Mouse (Mus musculus) hindbrain, embryonic 10.5 days (tissue): ENCODE data around the gene Ankrd36. TPM values are rescaled to one million over a fixed set of nuclear protein-coding genes. Genes with fewer than 3 reads are reported as not detected.

Source experiments
- DNase-seq: peaks from one replicate; pipeline ENCODE4 v3.0.0-alpha.2; 2017; ENCODE audit warnings: low spot score
- H3K27ac ChIP-seq: fragments of 300-500 bp; sonication (generic); 2 replicates; pipeline ENCODE4 v1.5.1; 2016; ENCODE audit warnings: mild to moderate bottlenecking, moderate library complexity
- H3K27me3 ChIP-seq: fragments of 300-500 bp; sonication (generic); 2 replicates; pipeline ENCODE4 v1.6.1; 2016; ENCODE audit warnings: mild to moderate bottlenecking; ENCODE audit not compliant: poor library complexity, insufficient read depth, severe bottlenecking
- H3K36me3 ChIP-seq: fragments of 300-500 bp; sonication (generic); 2 replicates; pipeline ENCODE4 v1.6.1; 2016; ENCODE audit warnings: mild to moderate bottlenecking, moderate library complexity
- H3K4me1 ChIP-seq: fragments of 300-500 bp; sonication (generic); replicated peaks from 2 replicates; pipeline ENCODE4 v1.6.1; 2016; ENCODE audit warnings: mild to moderate bottlenecking
- H3K4me3 ChIP-seq: fragments of 300-500 bp; sonication (generic); 2 replicates; pipeline ENCODE4 v1.5.1; 2016; ENCODE audit warnings: mild to moderate bottlenecking, moderate library complexity
- H3K9me3 ChIP-seq: fragments of 300-500 bp; sonication (generic); 2 replicates; pipeline ENCODE4 v1.6.1; 2016; ENCODE audit warnings: mild to moderate bottlenecking, moderate library complexity
- WGBS: fragments of 180-500 bp; shearing (Covaris S2); methylation state at CpG from one replicate; pipeline ENCODE4 v1.1.7; 2016; 5-methylcytosine and 5-hydroxymethylcytosine counted together
- polyA plus RNA-seq: library from polyadenylated mRNA; unstranded; fragments of >200 nt; fragmentation: Nextera tagmentation; extraction: Ambion mirVana; gene quantifications from 2 replicates; pipeline ENCODE4 v1.2.1, GENCODE M21; 2016

The Ankrd36 gene
- polyA plus RNA-seq, 1 experiment from 2014 or later, result not detected

DNA sequence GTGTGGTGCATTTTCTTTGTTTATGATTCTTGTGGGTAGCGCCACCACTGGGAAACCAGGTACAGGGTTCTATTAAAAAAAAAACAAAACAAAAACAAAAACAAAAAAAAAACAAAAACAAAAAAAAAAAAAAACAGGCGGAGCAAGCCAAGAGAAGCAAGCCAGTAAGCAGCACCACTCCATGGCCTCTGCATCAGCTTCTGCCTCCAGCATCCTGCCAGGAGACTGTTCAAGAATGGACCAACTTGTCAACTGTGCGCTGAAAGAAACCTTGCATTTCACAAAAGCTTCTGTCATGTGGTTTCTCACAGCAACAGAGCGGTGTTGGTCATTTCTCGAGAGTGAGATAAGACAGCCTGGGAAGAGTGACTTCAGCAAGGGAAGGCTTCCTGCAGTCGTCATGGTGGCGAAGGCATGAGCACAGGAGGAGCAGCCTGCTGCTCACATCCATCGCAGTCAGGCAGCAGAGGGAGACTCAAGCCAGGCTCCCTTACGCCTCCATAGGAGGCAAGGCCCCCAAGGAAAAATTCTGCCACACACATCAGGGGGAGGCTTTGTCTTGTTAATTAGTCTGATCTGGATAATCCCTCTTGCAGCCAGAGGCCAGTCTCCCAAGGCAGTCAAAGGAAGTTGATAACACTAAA lies 6.7 kb upstream of the Ankrd36 start:
- H3K9me3 ChIP-seq, result no peaks in the 10 kb centered on the region
- no peak overlapping the region for H3K4me3 ChIP-seq
- WGBS, result 28% methylated on average over 9 of the region's 9 CpGs
- H3K27ac ChIP-seq, result no peak overlapping the region
- DNase-seq, result peak; percentile 15
- peaks cover 14% of the 10 kb centered on the region for H3K4me1 ChIP-seq
- H3K27me3 ChIP-seq, result no peaks in the 10 kb centered on the region
- H3K36me3 ChIP-seq, result no peaks in the 10 kb centered on the region

GRCm38 (mm10) chr11:5563898-5564297 lies 5.6 kb upstream of the Ankrd36 start:
- Histone ChIP-seq H3K4me3 (no peak overlapping the region), H3K36me3 (no peaks in the 10 kb centered on the region), H3K27me3 (no peaks in the 10 kb centered on the region), H3K27ac (no peak overlapping the region; the same call in 1 of the 2 replicates), H3K9me3 (no peaks in the 10 kb centered on the region), H3K4me1 (peaks cover 14% of the 10 kb centered on the region)
- no peak for DNase-seq
- WGBS, result 67% methylated on average over 6 of the region's 6 CpGs

DNA sequence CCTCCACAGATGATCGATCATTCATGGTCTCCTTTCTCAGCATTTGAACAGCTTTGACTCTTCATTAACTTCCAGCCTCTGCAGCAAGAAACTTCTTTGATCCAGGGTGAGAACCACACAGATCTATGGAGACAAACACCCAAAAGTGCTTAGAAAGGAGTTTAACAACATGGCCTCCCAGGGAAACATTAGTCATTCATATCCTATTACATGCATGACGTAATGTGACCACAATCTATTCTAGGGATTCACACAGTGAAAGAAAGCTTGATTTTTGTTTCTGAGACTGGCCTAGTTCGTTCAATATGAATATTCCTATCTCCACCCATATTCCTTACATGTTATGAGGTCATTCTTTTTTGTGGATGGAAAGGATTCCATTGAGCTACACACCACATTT lies 3.9 kb upstream of the Ankrd36 start:
- no peak for DNase-seq
- 87% methylated on average over 3 of the region's 3 CpGs for WGBS

DNA sequence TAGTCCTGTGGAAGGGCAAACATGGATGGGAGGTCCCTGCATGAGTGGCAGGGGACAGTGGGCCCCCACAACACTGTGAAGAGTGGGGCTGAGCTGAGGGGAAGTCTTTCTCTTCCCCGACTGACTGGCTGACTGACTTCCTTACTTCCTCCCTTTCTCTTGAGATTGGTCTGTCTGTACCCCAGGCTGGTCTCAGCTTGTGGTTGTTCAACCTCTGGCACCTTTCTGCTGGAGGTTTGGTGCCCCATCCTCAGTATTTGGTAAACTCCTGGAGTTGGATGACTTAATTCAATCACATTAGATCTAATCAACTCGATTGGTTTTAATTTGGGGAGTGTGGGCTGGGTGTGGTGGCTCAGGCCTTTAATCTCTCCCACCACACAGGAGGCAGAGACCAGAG lies 3.0 kb upstream of the Ankrd36 start:
- Histone ChIP-seq H3K27me3 (no peaks in the 10 kb centered on the region), H3K36me3 (no peaks in the 10 kb centered on the region), H3K4me1 (peaks cover 11% of the 10 kb centered on the region), H3K27ac (no peak overlapping the region), H3K4me3 (no peak overlapping the region), H3K9me3 (no peaks in the 10 kb centered on the region)
- WGBS, result 78% methylated on average over 2 of the region's 2 CpGs
- DNase-seq, result no peak

More for the DNA sequence above, 3.9 kb upstream of the Ankrd36 start:
- Histone ChIP-seq H3K4me1 (peaks cover 14% of the 10 kb centered on the region), H3K27me3 (no peaks in the 10 kb centered on the region), H3K27ac (no peak overlapping the region), H3K36me3 (no peaks in the 10 kb centered on the region), H3K9me3 (no peaks in the 10 kb centered on the region), H3K4me3 (no peak overlapping the region)

DNA sequence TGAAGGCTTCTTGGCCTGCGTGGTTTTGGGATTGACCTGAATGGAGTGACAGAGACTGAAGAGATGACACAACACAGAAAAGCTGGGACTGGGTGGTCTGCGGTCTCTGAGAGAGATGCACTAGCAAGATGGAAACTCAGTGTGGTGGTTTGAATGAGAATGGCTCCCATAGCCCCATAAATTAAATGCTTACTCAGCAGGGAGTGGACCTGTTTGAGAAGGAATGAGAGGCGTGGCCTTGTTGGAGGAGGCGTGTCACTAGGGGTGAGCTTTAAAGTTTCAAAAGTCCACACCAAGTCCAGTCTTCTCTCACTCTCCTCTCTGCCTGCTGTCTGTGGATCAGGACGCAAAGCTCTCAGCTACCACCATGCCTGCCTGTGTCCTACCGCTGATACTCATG lies 1.8 kb upstream of the Ankrd36 start:
- H3K4me1 ChIP-seq, result peaks cover 10% of the 10 kb centered on the region
- no peaks in the 10 kb centered on the region for H3K27me3 ChIP-seq
- DNase-seq, result no peak
- H3K4me3 ChIP-seq, result no peak overlapping the region
- H3K9me3 ChIP-seq, result no peaks in the 10 kb centered on the region
- H3K36me3 ChIP-seq, result no peaks in the 10 kb centered on the region
- no peak overlapping the region for H3K27ac ChIP-seq
- 96% methylated on average over 6 of the region's 6 CpGs for WGBS

- Histone ChIP-seq H3K4me1 (peaks cover 6% of the 10 kb centered on the region), H3K4me3 (no peak overlapping the region), H3K27me3 (no peaks in the 10 kb centered on the region), H3K36me3 (no peaks in the 10 kb centered on the region), H3K27ac (no peak overlapping the region), H3K9me3 (no peaks in the 10 kb centered on the region)
- WGBS, result 91% methylated on average over 5 of the region's 5 CpGs
- no peak for DNase-seq
Measured at GRCm38 (mm10) chr11:5568082-5568481, 1.4 kb upstream of the Ankrd36 start.

DNA sequence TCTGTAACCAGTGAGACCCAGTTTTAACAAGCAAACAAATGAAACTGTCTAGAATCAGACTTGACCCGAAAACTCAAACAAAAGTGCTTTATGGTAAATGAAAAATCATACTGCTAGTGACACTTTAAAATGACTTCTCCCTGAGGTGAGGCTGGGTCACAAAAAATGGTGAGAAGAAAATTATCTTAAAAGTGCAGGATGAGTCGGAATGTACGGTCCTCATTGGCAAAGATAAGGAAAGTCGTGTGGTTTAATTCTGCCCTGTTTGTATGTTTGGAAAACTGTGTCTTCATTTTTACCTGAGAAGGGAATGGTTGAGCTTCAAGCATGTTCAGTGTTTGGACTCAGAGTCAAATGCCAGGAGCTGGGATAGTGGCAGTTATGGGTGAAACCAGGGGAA lies 2.4 kb downstream of the Ankrd36 start:
- H3K27ac ChIP-seq, result no peak overlapping the region
- H3K9me3 ChIP-seq, result no peaks in the 10 kb centered on the region
- no peaks in the 10 kb centered on the region for H3K27me3 ChIP-seq
- 91% methylated on average over 4 of the region's 4 CpGs for WGBS
- DNase-seq, result no peak
- no peaks in the 10 kb centered on the region; the same call in 1 of the 2 replicates for H3K4me1 ChIP-seq
- no peak overlapping the region for H3K4me3 ChIP-seq
- H3K36me3 ChIP-seq, result no peaks in the 10 kb centered on the region

GRCm38 (mm10) chr11:5573821-5574220 lies 4.3 kb downstream of the Ankrd36 start:
- Histone ChIP-seq H3K4me1 (peaks cover 8% of the 10 kb centered on the region), H3K4me3 (no peak overlapping the region), H3K9me3 (no peaks in the 10 kb centered on the region), H3K36me3 (no peaks in the 10 kb centered on the region), H3K27me3 (no peaks in the 10 kb centered on the region), H3K27ac (no peak overlapping the region)
- 84% methylated on average over 2 of the region's 2 CpGs for WGBS
- no peak for DNase-seq

DNA sequence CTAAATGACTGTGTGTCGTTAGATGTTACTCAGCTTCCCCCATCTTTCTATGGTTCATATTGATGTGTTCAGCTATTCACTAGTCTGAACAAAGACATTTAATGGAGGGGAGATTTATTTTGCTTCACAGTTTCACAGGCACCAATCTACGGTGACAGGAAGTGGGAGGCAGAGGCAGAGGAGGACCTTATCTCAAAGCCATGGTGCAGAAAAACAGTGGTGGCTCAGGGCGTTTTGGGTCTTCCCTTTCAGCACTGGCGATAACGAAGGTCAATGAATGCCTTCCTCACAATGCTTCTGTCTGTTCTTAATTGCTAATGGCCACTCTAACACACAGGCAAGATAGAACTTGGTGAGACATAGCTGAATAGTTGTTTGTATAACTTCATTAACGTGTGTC lies 5.6 kb downstream of the Ankrd36 start:
- WGBS, result 86% methylated on average over 6 of the region's 6 CpGs
- DNase-seq, result no peak

GRCm38 (mm10) chr11:5592336-5592735 lies 22.9 kb downstream of the Ankrd36 start:
- Histone ChIP-seq H3K4me1 (no peaks in the 10 kb centered on the region), H3K4me3 (no peak overlapping the region), H3K27ac (no peak overlapping the region), H3K27me3 (no peaks in the 10 kb centered on the region), H3K9me3 (no peaks in the 10 kb centered on the region), H3K36me3 (no peaks in the 10 kb centered on the region)
- 82% methylated on average over 6 of the region's 6 CpGs for WGBS
- no peak for DNase-seq

More for the DNA sequence above, 5.6 kb downstream of the Ankrd36 start:
- Histone ChIP-seq H3K27ac (no peak overlapping the region), H3K4me1 (peaks cover 8% of the 10 kb centered on the region; the same call in 1 of the 2 replicates), H3K4me3 (no peak overlapping the region), H3K27me3 (no peaks in the 10 kb centered on the region), H3K9me3 (no peaks in the 10 kb centered on the region), H3K36me3 (no peaks in the 10 kb centered on the region)

- Histone ChIP-seq H3K27ac (no peak overlapping the region), H3K27me3 (no peaks in the 10 kb centered on the region), H3K4me1 (no peaks in the 10 kb centered on the region), H3K36me3 (no peaks in the 10 kb centered on the region), H3K4me3 (no peak overlapping the region), H3K9me3 (no peaks in the 10 kb centered on the region)
- WGBS, result 92% methylated on average over 4 of the region's 4 CpGs
- no peak for DNase-seq
Measured at GRCm38 (mm10) chr11:5595381-5595791, 25.9 kb downstream of the Ankrd36 start.

- Histone ChIP-seq H3K4me1 (no peaks in the 10 kb centered on the region), H3K9me3 (no peaks in the 10 kb centered on the region), H3K27me3 (no peaks in the 10 kb centered on the region), H3K27ac (no peak overlapping the region), H3K4me3 (no peak overlapping the region), H3K36me3 (no peaks in the 10 kb centered on the region)
- WGBS, result 84% methylated on average over 5 of the region's 5 CpGs
- no peak for DNase-seq
Measured at GRCm38 (mm10) chr11:5595792-5596191, 26.3 kb downstream of the Ankrd36 start.

- no peaks in the 10 kb centered on the region for H3K4me1 ChIP-seq
- DNase-seq, result no peak
- H3K27ac ChIP-seq, result no peak overlapping the region
- no peaks in the 10 kb centered on the region for H3K36me3 ChIP-seq
- no peaks in the 10 kb centered on the region for H3K27me3 ChIP-seq
- H3K9me3 ChIP-seq, result no peaks in the 10 kb centered on the region
- WGBS, result 88% methylated on average over 6 of the region's 6 CpGs
- no peak overlapping the region for H3K4me3 ChIP-seq
Measured at GRCm38 (mm10) chr11:5596756-5597155, 27.3 kb downstream of the Ankrd36 start.

- H3K27ac ChIP-seq, result no peak overlapping the region
Measured at GRCm38 (mm10) chr11:5605421-5605820, 35.9 kb downstream of the Ankrd36 start.

More at GRCm38 (mm10) chr11:5605421-5605820, 35.9 kb downstream of the Ankrd36 start:
- Histone ChIP-seq H3K27me3 (no peaks in the 10 kb centered on the region), H3K36me3 (no peaks in the 10 kb centered on the region), H3K4me1 (no peaks in the 10 kb centered on the region), H3K9me3 (peaks cover 5% of the 10 kb centered on the region; the same call in 1 of the 2 replicates), H3K4me3 (no peak overlapping the region)
- no peak for DNase-seq
- WGBS, result 81% methylated on average over 3 of the region's 3 CpGs
